Mouse (Mus musculus) forebrain, embryonic 16.5 days (tissue): ENCODE measurements around the gene Bin2. TPM values are rescaled to one million over a fixed set of nuclear protein-coding genes. Genes with fewer than 3 reads are reported as not detected.

ENCODE experiments used
- microRNA-seq: library from miRNA; unstranded; fragments of <30 nt; microRNA quantifications from one replicate; pipeline ENCODE4, GENCODE M21; 2017
- polyA plus RNA-seq: library from polyadenylated mRNA; unstranded; fragments of >200 nt; fragmentation: Nextera tagmentation; extraction: Ambion mirVana; gene quantifications from 2 replicates; pipeline ENCODE4 v1.2.1, GENCODE M21; 2015

Gene Bin2
- polyA plus RNA-seq, 1 experiment from 2014 or later, result 0.65 TPM

Small RNA genes within 50 kb of the gene (microRNA-seq; reads per million reads assigned to microRNA genes)
- gene Mir6961, result not detected

Other genes starting within 250 kb of the Bin2 start
- gene Gm5475, start 247.4 kb downstream of the Bin2 start, polyA plus RNA-seq, result 0.09 TPM in 2 replicates
- 20.3 and 28.2 TPM in 2 replicates for gene Slc11a2, start 244.5 kb downstream of the Bin2 start, polyA plus RNA-seq
- 52.4 and 58.7 TPM in 2 replicates for gene Letmd1, start 200.5 kb downstream of the Bin2 start, polyA plus RNA-seq
- gene Csrnp2, start 174.1 kb downstream of the Bin2 start, polyA plus RNA-seq, result 56.3 and 56.9 TPM in 2 replicates
- 30.7 and 35.1 TPM in 2 replicates for gene Tfcp2, start 117.5 kb downstream of the Bin2 start, polyA plus RNA-seq
- 52.7 and 53.2 TPM in 2 replicates for gene Pou6f1, start 69.6 kb downstream of the Bin2 start, polyA plus RNA-seq
- gene Dazap2, start 54.2 kb downstream of the Bin2 start, polyA plus RNA-seq, result 152 and 164 TPM in 2 replicates
- gene Smagp, start 32.6 kb downstream of the Bin2 start, polyA plus RNA-seq, result 2.4 and 3.3 TPM in 2 replicates
- gene Cela1, start 18.4 kb upstream of the Bin2 start, polyA plus RNA-seq, result 1.1 and 1.4 TPM in 2 replicates
- 0.34 and 0.39 TPM in 2 replicates for gene Galnt6, start 59.8 kb upstream of the Bin2 start, polyA plus RNA-seq
- 20.8 and 25.7 TPM in 2 replicates for gene Slc4a8, start 92.2 kb upstream of the Bin2 start, polyA plus RNA-seq
- 19.3 and 23.0 TPM in 2 replicates for gene Scn8a, start 200.3 kb upstream of the Bin2 start, polyA plus RNA-seq